Mouse (Mus musculus): Measurements from ENCODE around the gene Bbs12. TPM values are rescaled to one million over a fixed set of nuclear protein-coding genes. Genes with fewer than 3 reads are reported as not detected.

Gene Bbs12
- total RNA-seq (2021), result 1 to 10 TPM; 3.3 to 4.1 TPM

DNA sequence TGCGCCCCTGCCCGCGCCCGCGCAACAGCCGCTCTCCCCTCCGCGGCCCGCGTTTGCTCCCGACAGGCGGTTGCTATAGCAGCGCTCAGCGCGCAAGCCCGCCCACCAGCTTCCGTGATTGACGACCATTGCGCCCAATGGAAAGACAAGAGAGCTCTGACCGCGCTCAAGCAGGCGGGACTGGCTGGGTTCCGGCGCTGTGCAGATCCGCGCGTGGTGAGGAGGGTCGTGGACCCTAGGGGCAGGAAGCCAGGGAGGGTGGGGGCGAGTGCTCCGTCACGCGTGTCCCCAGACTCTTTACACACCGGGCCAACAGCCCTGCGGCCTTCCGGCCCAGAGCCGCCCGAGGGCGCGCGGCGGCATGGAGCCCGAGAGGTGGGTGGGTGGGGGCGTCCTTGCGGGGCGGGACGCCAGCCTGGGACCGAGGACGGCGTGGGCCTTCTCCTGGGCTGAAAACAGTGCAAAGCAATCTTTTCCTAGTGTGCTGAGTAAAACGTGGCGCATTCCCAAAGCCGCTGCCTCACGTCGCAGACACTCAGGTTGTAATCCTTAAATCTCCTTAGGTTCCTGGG, at the start of gene Bbs12, which contains the start of gene Cetn4:
TSS of gene Bbs12 (plus strand) at position 185 of the 572 bp plus-strand sequence.
TSS of gene Cetn4 (minus strand) at position 339 of the 572 bp plus-strand sequence.
- intact Hi-C loops (cut with DNase I), result loop anchor here (5.0 kb wide), 1 partner anchor 105 kb away; the partner anchor contains the start of gene Spata5

GRCm38 (mm10) chr3:37268338-37268737, 44.0 kb upstream of the Bbs12 start:
- intact Hi-C loops (cut with DNase I), result no loop called here
- DNase-seq (ENCODE audit: low spot score in 2 of 2), result peak; percentile 25 to 32

More for the DNA sequence above, at the start of gene Bbs12, which contains the start of gene Cetn4:
- DNase-seq (ENCODE audit: low spot score in 2 of 2), result peak; percentile 98

DNA sequence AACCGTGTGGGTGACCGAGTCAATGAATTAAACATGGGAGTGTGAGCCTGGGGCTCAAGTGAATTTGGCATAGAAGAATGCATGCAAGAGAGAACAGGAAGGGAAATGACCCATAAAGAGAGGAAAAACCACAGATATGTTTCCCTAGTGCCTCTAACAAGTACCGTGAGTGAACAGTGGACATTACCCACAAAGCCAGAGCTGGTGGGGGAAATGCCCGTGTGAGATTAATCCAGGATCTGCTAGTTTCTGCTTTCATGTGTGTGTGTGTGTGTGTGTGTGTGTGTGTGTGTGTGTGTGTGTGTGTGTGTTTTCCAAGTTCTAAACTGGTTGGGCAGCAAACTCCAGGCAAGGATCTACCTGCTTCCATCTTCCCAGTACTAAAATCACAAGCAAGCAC, 42.4 kb upstream of the Bbs12 start:
- intact Hi-C loops (cut with DNase I), result no loop called here
- DNase-seq (ENCODE audit: low spot score in 2 of 2), result no peak

- peak; percentile 36 to 54 for DNase-seq (ENCODE audit: low spot score in 2 of 2)
- intact Hi-C loops (cut with DNase I), result no loop called here
Measured at GRCm38 (mm10) chr3:37271209-37271608, 41.1 kb upstream of the Bbs12 start.

- intact Hi-C loops (cut with DNase I), result no loop called here
- DNase-seq (ENCODE audit: low spot score in 2 of 2), result no peak
Measured at GRCm38 (mm10) chr3:37273092-37273491, 39.3 kb upstream of the Bbs12 start.

DNA sequence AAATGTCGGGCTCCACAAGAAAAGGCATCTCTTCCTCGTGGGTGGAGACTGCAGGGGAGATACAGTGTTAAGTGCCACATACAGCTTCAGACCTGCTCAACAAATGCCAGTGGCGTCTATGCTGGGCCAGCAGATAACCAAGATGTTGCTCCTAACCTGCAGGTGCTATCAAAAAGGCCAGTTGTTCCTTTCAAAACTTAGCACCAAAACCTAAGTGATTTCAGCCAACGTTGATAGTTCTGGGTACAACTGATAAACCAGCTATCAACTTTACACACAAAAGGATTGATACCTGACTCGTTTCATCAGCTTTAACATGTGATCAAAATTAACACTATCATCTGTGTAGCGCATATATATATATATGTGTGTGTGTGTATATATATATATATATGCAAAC, 37.7 kb upstream of the Bbs12 start:
- intact Hi-C loops (cut with DNase I), result no loop called here
- no peak for DNase-seq (ENCODE audit: low spot score in 2 of 2)

DNA sequence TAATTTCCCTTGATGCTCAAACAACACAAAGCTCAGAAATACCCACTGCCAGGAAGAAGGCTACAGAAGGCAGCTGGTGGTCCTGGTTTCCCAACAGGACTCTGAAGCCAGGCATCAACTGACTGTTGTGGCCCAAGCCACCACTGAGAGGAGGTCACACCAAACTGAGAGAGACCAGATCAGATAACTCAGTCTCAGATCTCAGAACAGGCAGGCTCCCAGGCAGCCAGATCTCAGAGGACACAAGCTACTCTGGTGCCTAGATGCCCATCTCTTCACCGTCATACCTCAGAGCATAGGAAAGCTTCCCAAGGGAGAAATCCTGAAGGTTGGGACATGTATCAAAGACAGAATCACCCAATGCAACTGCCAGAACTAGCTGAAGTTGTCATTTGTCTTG, 32.1 kb upstream of the Bbs12 start:
- DNase-seq (ENCODE audit: low spot score in 2 of 2), result no peak
- intact Hi-C loops (cut with DNase I), result no loop called here

- intact Hi-C loops (cut with DNase I), result no loop called here
- no peak for DNase-seq (ENCODE audit: low spot score in 2 of 2)
Measured at GRCm38 (mm10) chr3:37280871-37281270, 31.5 kb upstream of the Bbs12 start.

DNA sequence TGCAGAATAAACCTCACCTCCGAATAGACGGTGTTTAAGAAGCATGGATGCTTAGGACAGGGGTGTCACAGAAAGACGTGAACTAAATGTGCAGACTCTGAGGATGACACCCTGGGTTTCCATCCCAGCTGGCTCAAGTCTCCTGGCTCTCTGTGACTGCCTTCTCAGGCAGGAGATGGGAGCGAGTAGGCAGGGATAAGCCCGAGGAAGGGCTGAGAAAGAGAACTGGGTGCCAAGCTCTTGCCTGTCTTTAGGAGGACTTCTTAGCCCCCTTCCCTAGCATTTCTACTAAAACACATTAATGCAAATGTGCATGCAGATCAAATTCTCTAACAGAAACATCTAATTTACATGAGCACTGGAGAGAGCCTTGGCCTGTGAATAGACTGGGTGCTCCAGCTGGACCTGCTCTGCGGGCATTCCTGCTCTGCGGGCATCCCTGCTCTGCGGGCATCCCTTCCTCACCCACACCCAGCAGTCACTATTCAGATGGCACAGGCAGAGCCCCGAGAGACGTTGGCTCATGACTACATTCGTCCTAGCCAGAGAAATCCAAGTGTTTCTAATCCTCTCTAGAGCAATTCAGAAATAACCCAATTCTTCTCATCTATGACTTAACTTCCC, 29.9 kb upstream of the Bbs12 start:
- DNase-seq (ENCODE audit: low spot score in 2 of 2), result no peak
- intact Hi-C loops (cut with DNase I), result no loop called here

DNA sequence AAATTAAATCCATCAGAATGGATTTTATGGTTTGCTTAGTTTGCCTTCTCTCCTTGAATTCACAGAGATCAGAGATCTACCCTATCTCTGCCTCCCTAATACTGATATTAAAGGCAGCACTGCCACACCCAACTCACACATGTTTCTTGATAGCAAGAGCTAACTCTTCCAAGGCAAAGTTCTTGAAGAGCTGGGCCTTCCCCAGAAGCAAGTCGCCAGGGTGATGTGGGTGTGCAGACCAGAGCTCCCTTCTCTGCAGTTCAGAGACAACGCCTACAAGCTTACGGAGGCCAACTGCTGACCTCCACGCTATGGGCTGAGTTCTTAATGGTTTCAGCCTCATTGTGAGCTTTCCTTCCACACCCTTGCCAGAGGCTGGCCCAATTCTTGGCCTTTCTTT, 29.1 kb upstream of the Bbs12 start:
- no peak for DNase-seq (ENCODE audit: low spot score in 2 of 2)
- intact Hi-C loops (cut with DNase I), result no loop called here

DNA sequence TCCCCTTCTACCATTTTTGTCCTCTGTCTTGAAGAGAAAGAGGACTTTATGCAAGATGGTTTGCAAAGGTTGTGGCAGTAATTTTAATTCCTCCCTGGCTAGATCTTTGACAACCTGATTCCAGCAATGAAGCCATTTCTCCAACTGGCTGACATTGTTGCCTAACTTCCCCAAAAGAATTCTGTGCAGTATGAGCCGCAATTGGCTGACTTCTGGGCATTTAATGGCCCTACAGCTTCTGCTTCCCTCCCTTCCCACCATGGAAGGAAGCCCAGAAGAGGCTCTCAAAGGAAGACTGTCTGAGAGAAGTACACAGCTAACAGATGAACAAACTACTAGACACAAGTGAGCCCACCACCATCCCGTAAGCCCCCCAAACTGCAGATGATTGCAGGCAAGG, 23.1 kb upstream of the Bbs12 start:
- no peak for DNase-seq (ENCODE audit: low spot score in 2 of 2)

GRCm38 (mm10) chr3:37290881-37291541, 21.3 kb upstream of the Bbs12 start:
- intact Hi-C loops (cut with DNase I), result no loop called here
- DNase-seq (ENCODE audit: low spot score in 2 of 2), result no peak

More for the DNA sequence above, 23.1 kb upstream of the Bbs12 start:
- intact Hi-C loops (cut with DNase I), result no loop called here

- intact Hi-C loops (cut with DNase I), result no loop called here
- DNase-seq (ENCODE audit: low spot score in 2 of 2), result no peak
Measured at GRCm38 (mm10) chr3:37291929-37292328, 20.4 kb upstream of the Bbs12 start.

DNA sequence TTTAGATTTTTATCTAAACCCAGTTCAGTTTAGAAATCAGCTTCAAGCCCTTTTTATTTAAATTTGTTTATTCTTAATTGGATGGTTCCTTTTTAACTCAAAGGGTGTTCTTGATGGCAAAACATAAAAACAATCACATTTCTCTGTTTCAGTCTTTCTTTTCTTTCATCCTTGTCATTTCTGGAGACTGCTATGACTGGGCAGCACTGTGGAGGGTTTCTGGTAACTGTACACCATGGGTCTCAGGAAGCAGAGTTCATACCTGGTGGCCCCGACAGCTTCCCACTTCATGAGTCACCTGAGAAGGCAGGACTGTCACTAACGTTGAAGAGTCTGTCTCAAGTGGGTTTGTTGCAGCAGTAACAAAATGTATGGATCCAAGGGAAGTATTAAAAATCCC, 19.7 kb upstream of the Bbs12 start:
- no peak for DNase-seq (ENCODE audit: low spot score in 2 of 2)
- intact Hi-C loops (cut with DNase I), result no loop called here

DNA sequence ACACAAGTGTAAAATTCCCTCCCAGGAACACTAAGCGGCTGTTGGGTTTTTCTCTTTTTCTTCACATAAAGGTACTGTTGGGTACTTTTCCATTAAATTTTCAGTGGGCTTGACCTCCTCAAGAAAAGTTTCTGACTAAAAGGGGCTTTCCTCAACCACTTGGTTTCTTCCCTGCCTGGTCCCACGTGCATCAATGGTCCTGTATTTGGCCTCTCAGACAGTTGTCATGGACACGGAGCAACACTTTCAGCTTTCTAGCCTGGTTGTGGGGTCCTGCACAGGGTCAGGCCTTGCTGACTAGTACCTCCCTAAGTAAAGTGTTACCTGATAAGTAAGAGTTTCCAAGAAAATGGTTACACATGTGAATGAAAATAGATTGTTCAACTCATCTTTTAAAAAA, 12.9 kb upstream of the Bbs12 start:
- DNase-seq (ENCODE audit: low spot score in 2 of 2), result no peak
- intact Hi-C loops (cut with DNase I), result no loop called here

DNA sequence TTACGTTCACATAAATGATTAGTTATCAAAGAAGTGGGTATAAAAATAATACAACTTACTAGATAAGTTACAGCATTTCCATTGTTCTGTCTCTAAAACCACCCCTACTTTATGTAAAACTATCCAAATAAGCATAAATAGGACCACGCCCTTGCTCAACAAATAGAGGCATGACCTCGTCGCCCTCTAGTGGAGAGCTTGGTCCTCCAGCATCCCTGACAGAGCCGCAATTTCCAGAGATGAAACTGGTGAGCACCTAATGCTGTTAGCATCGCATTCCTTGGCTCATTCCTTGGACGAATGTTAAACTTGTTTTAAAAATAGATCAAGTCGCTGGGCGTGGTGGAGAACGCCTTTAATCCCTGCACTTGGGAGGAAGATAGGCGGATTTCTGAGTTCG, 9.7 kb upstream of the Bbs12 start:
- intact Hi-C loops (cut with DNase I), result no loop called here

GRCm38 (mm10) chr3:37303392-37304139, 8.8 kb upstream of the Bbs12 start:
- DNase-seq (ENCODE audit: low spot score in 2 of 2), result no peak
- intact Hi-C loops (cut with DNase I), result no loop called here

More for the DNA sequence above, 9.7 kb upstream of the Bbs12 start:
- no peak for DNase-seq (ENCODE audit: low spot score in 2 of 2)

GRCm38 (mm10) chr3:37311897-37312369, 421 bp upstream of the Bbs12 start:
- intact Hi-C loops (cut with DNase I), result loop anchor here (5.0 kb wide), 1 partner anchor 105 kb away; the partner anchor contains the start of gene Spata5
- DNase-seq (ENCODE audit: low spot score in 2 of 2), result no peak

GRCm38 (mm10) chr3:37313371-37313770, 1.0 kb downstream of the Bbs12 start:
- intact Hi-C loops (cut with DNase I), result loop anchor here (5.0 kb wide), 1 partner anchor 104 kb away; the partner anchor contains the start of gene Spata5
- peak in 1 of 2 experiments; percentile 25 for DNase-seq (ENCODE audit: low spot score in 2 of 2)

DNA sequence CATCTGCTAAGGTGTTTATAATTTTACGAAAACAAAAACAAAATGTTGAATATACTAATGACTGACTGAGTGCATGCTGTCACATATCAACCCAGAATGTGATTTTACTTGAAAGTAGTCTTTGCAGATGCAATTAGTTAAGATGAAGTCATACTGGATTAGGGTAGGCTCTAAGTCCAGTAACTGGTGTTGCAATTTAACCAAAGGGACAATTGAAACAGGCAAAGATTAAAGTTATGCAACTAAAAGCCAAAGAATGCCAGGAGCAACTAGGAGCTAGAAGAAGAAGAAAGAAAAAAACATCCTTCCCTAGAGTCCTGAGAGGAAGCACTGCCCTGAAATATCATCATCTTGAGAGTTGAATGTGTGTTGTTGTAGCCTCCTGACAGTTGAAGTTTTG, 3.9 kb downstream of the Bbs12 start:
- intact Hi-C loops (cut with DNase I), result no loop called here
- DNase-seq (ENCODE audit: low spot score in 2 of 2), result no peak
